Mouse (Mus musculus) neural tube, embryonic 15.5 days (tissue): ENCODE results near the gene Sept6. TPM values are rescaled to one million over a fixed set of nuclear protein-coding genes. Genes with fewer than 3 reads are reported as not detected.
A peak's percentile ranks its signal among the peaks of the same experiment; 100 is the strongest.

Experiments used
- ATAC-seq: fragments of 200-750 bp; cut with Nextera tagmentation; 2 replicates; pipeline ENCODE4 v1.8.0; 2017; ENCODE audit warnings: mild to moderate bottlenecking, moderate TSS enrichment, moderate library complexity; ENCODE audit not compliant: low FRiP score
- H3K27ac ChIP-seq: fragments of 300-500 bp; sonication (generic); replicated peaks from 2 replicates; pipeline ENCODE4 v1.5.1; 2015; ENCODE audit warnings: mild to moderate bottlenecking, inconsistent platforms
- H3K27me3 ChIP-seq: fragments of 300-500 bp; sonication (generic); replicated peaks from 2 replicates; pipeline ENCODE4 v1.6.1; 2015; ENCODE audit warnings: inconsistent platforms
- H3K36me3 ChIP-seq: fragments of 300-500 bp; sonication (generic); 2 replicates; pipeline ENCODE4 v1.6.1; 2015; ENCODE audit warnings: inconsistent platforms
- H3K4me1 ChIP-seq: fragments of 300-500 bp; sonication (generic); 2 replicates; pipeline ENCODE4 v1.6.1; 2015; ENCODE audit warnings: inconsistent platforms
- H3K4me2 ChIP-seq: fragments of 300-500 bp; sonication (generic); 2 replicates; pipeline ENCODE4 v1.6.1; 2015; ENCODE audit warnings: inconsistent platforms, mild to moderate bottlenecking, moderate library complexity
- H3K4me3 ChIP-seq: fragments of 300-500 bp; sonication (generic); replicated peaks from 2 replicates; pipeline ENCODE4 v1.5.1; 2015; ENCODE audit warnings: mild to moderate bottlenecking, inconsistent platforms
- H3K9ac ChIP-seq: fragments of 300-500 bp; sonication (generic); replicated peaks from 2 replicates; pipeline ENCODE4 v1.6.1; 2015; ENCODE audit warnings: mild to moderate bottlenecking, inconsistent platforms
- H3K9me3 ChIP-seq: fragments of 300-500 bp; sonication (generic); replicated peaks from 2 replicates; pipeline ENCODE4 v1.6.1; 2016; ENCODE audit warnings: inconsistent platforms
- WGBS: fragments of 180-500 bp; shearing (Covaris S2); methylation state at CpG from one replicate; pipeline ENCODE4 v1.1.7; 2015; ENCODE audit warnings: mixed read lengths; 5-methylcytosine and 5-hydroxymethylcytosine counted together
- polyA plus RNA-seq: library from polyadenylated mRNA; unstranded; fragments of >200 nt; fragmentation: Nextera tagmentation; extraction: Ambion mirVana; gene quantifications from 2 replicates; pipeline ENCODE4 v1.2.1, GENCODE M21; 2015

The Sept6 gene
- polyA plus RNA-seq, result 72.2 TPM in 2 replicates

- no peaks in the 10 kb centered on the region for H3K36me3 ChIP-seq
- no peak within 1 kb of the TSS for H3K4me3 ChIP-seq
- no peak within 1 kb of the TSS for H3K4me2 ChIP-seq
- no peaks in the 10 kb centered on the region for H3K27me3 ChIP-seq
- no peaks in the 10 kb centered on the region for H3K9me3 ChIP-seq
- 92% methylated on average over 2 of the region's 2 CpGs for WGBS
- H3K4me1 ChIP-seq, result peaks cover 14% of the 10 kb centered on the region
- H3K9ac ChIP-seq, result no peak within 1 kb of the TSS
- ATAC-seq, result no peak
- H3K27ac ChIP-seq, result no peak within 1 kb of the TSS
Observed at GRCm38 (mm10) chrX:36991694-36992093, at the start of gene Sept6. TSS of gene Sept6 (minus strand) at chrX:36991794.

DNA sequence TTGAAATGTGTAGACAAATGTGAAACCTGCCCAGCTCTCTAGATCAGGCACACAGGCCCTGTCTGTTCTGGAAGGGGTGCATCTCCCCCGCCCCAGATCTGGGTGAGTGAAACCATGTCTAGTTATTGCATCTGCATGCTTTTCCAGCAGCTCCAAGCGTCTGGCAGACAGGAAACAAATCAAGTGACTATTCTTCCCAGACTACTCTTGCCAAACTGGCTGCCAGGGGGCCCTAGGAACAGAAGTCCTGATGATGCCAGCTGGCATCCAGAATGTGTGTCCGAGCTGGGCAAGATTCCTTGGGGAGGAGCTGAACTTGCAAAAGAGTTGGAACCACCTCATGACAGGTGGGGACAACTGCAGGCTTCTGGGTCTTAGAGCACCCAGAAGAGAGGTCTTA, 36.8 kb upstream of the Sept6 start:
- Histone ChIP-seq H3K4me3 (no peak overlapping the region), H3K27me3 (no peaks in the 10 kb centered on the region), H3K27ac (no peak overlapping the region), H3K9ac (no peak overlapping the region), H3K9me3 (no peaks in the 10 kb centered on the region), H3K4me1 (no peaks in the 10 kb centered on the region), H3K36me3 (no peaks in the 10 kb centered on the region), H3K4me2 (no peak overlapping the region)
- ATAC-seq, result no peak
- 54% methylated on average over 3 of the region's 3 CpGs for WGBS

GRCm38 (mm10) chrX:37023652-37024309, 32.2 kb upstream of the Sept6 start:
- Histone ChIP-seq H3K9ac (no peak overlapping the region), H3K27me3 (no peaks in the 10 kb centered on the region), H3K9me3 (no peaks in the 10 kb centered on the region), H3K27ac (no peak overlapping the region), H3K36me3 (no peaks in the 10 kb centered on the region), H3K4me3 (no peak overlapping the region), H3K4me2 (no peak overlapping the region), H3K4me1 (no peaks in the 10 kb centered on the region)
- 77% methylated on average over 10 of the region's 10 CpGs for WGBS
- no peak for ATAC-seq

DNA sequence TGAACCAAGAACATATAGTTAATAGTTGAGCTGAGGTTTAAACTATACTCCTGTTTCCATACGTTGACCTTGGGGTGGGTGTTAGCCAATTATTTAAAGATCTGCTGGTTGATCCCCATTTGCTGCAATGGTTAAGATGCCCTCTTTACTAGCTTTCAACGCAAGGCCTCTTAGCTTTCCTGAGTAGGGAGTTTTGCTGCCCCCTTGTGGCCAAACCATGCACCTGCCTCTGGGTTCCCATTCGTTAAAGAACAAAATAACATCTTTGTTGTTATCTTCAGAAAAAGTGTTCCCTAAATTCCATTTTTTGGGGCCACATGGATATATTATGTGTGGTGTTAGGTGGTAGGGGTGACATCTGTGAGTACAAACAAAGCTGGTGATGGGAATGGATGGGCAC, 31.1 kb upstream of the Sept6 start:
- Histone ChIP-seq H3K9me3 (no peaks in the 10 kb centered on the region), H3K4me1 (no peaks in the 10 kb centered on the region), H3K9ac (no peak overlapping the region), H3K27ac (no peak overlapping the region), H3K4me2 (no peak overlapping the region), H3K27me3 (no peaks in the 10 kb centered on the region), H3K36me3 (no peaks in the 10 kb centered on the region), H3K4me3 (no peak overlapping the region)
- ATAC-seq, result no peak
- 16% methylated on average over 3 of the region's 3 CpGs for WGBS

DNA sequence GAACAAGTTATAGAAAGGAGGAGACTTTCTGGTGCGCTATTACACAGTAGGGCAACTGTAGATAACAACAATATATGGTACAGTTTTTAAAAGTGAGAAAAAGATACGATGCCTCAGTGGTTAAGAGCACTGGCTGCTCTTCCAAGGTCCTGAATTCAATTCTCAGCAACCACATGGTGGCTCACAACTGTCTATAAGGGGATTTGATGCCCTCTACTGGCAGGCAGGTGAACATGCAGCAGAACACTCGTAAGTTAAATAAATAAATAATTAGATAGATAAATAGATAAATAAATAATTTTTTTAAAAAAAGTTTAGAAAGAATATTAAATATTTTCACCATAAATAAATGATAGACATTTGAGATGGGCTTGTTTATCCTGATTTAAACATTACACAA, 27.5 kb upstream of the Sept6 start:
- 63% methylated on average over 3 of the region's 3 CpGs for WGBS

GRCm38 (mm10) chrX:37018150-37018654, 26.6 kb upstream of the Sept6 start:
- whole genome bisulfite sequencing, result 91% methylated on average over 9 of the region's 9 CpGs
- Histone ChIP-seq H3K4me1 (no peaks in the 10 kb centered on the region), H3K9me3 (no peaks in the 10 kb centered on the region), H3K9ac (no peak overlapping the region), H3K27me3 (no peaks in the 10 kb centered on the region), H3K36me3 (no peaks in the 10 kb centered on the region), H3K4me2 (no peak overlapping the region), H3K4me3 (no peak overlapping the region), H3K27ac (no peak overlapping the region)
- no peak for ATAC-seq

More for the DNA sequence above, 27.5 kb upstream of the Sept6 start:
- Histone ChIP-seq H3K27ac (no peak overlapping the region), H3K27me3 (no peaks in the 10 kb centered on the region), H3K36me3 (no peaks in the 10 kb centered on the region), H3K4me3 (no peak overlapping the region), H3K4me2 (no peak overlapping the region), H3K9me3 (no peaks in the 10 kb centered on the region), H3K9ac (no peak overlapping the region), H3K4me1 (no peaks in the 10 kb centered on the region)
- no peak for ATAC-seq

GRCm38 (mm10) chrX:37013870-37014269, 22.3 kb upstream of the Sept6 start:
- WGBS, result 72% methylated on average over 5 of the region's 5 CpGs
- no peaks in the 10 kb centered on the region for H3K9me3 ChIP-seq
- H3K4me3 ChIP-seq, result no peak overlapping the region
- no peaks in the 10 kb centered on the region for H3K4me1 ChIP-seq
- H3K4me2 ChIP-seq, result no peak overlapping the region
- no peak for ATAC-seq
- H3K9ac ChIP-seq, result no peak overlapping the region
- no peaks in the 10 kb centered on the region for H3K36me3 ChIP-seq
- no peak overlapping the region for H3K27ac ChIP-seq
- H3K27me3 ChIP-seq, result no peaks in the 10 kb centered on the region

GRCm38 (mm10) chrX:36991039-36991438, 555 bp downstream of the Sept6 start:
- Histone ChIP-seq H3K27ac (no peak overlapping the region), H3K4me1 (peaks cover 17% of the 10 kb centered on the region), H3K9me3 (no peaks in the 10 kb centered on the region), H3K4me3 (no peak overlapping the region), H3K4me2 (no peak overlapping the region), H3K27me3 (no peaks in the 10 kb centered on the region), H3K9ac (no peak overlapping the region), H3K36me3 (no peaks in the 10 kb centered on the region)
- 84% methylated on average over 4 of the region's 4 CpGs for WGBS
- no peak for ATAC-seq

GRCm38 (mm10) chrX:36989752-36990404, 1.7 kb downstream of the Sept6 start:
- Histone ChIP-seq H3K36me3 (no peaks in the 10 kb centered on the region), H3K4me3 (peak overlapping the region; percentile 57), H3K9ac (peak overlapping the region; percentile 65; the same call in 1 of the 2 replicates), H3K27me3 (no peaks in the 10 kb centered on the region), H3K27ac (peak overlapping the region; percentile 82), H3K4me2 (peak overlapping the region; percentile 61), H3K9me3 (no peaks in the 10 kb centered on the region), H3K4me1 (peaks cover 21% of the 10 kb centered on the region)
- peak; percentile 48; the same call in 1 of the 2 replicates for ATAC-seq
- WGBS, result 18% methylated on average over 7 of the region's 11 CpGs

DNA sequence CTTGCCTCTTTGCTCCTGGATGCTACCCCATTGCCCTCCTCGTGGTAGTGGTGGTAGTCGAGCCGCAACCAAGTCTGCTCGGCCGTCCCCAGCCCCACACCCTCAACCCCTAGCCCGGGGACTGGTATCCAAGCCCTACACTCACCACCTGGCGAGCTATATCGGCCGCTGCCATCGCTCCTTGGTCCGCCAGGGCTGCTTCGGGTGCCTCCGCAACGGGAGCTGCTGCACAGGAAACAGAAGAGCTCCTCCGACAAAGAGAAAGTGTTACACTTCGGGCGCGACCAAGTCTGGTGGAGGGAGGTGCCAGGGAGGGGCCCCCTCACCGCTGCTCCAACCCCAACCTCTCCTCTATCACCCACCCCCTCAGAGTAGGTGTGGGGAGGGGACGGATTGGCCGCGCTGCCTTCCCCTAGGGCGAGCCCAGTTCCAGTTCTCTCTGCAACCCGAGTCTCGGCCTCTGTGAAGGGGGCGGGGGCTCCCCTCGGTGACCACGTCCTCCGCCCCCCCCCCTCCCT, 2.3 kb downstream of the Sept6 start:
- 13% methylated on average over 24 of the region's 29 CpGs for WGBS
- peak; percentile 92 for ATAC-seq

DNA sequence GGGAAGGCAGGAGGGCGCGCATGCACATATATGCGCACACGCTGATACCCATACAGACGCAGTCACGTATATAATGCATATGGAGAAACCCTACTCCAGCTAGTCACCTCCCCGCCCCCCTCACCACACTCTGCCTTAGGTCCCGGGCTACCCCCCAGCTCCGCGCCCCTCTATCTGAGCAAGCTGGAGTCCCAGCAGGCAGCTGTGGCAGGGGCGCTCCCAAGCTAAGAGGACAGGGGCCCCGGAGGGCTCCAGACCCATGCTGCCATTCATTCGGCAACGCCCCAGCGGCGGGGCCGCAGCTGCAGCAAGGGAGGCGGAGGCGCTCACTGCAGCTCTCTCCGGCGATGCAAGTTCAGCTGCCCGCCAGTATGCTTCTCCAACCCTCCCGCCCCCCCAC, 2.8 kb downstream of the Sept6 start:
- Histone ChIP-seq H3K4me2 (peak overlapping the region; percentile 61), H3K9ac (peak overlapping the region; percentile 65), H3K4me1 (peaks cover 31% of the 10 kb centered on the region), H3K27ac (peak overlapping the region; percentile 82), H3K36me3 (no peaks in the 10 kb centered on the region), H3K9me3 (no peaks in the 10 kb centered on the region), H3K4me3 (peak overlapping the region; percentile 57), H3K27me3 (no peaks in the 10 kb centered on the region)
- peak; percentile 69 for ATAC-seq
- WGBS, result 33% methylated on average over 15 of the region's 23 CpGs

More for the DNA sequence above, 2.3 kb downstream of the Sept6 start:
- Histone ChIP-seq H3K36me3 (no peaks in the 10 kb centered on the region), H3K4me1 (peaks cover 25% of the 10 kb centered on the region), H3K9ac (peak overlapping the region; percentile 65), H3K27ac (peak overlapping the region; percentile 82), H3K27me3 (no peaks in the 10 kb centered on the region), H3K4me3 (peak overlapping the region; percentile 57), H3K4me2 (peak overlapping the region; percentile 61), H3K9me3 (no peaks in the 10 kb centered on the region)

DNA sequence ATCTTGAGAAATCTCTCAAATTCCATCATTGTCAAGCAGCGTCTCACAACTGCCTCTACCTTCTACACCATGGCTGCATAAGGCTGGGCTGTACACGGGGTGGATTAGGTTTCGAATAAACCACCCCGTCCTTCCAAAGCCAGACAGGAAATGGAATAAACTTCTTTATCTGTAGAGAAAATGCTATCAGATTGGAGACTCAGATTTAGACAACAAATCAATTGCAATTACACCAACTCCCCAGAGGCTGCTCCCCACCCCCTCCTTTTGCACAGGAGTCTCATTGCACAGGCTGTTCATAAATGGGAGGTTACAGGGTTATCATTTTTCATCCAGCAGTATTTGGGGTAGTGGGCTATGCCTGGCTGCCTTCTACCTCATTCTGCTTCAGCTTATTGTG, 3.7 kb downstream of the Sept6 start:
- H3K9ac ChIP-seq, result no peak overlapping the region; the same call in 1 of the 2 replicates
- H3K36me3 ChIP-seq, result no peaks in the 10 kb centered on the region
- no peaks in the 10 kb centered on the region for H3K27me3 ChIP-seq
- H3K4me3 ChIP-seq, result peak overlapping the region; percentile 57
- peak overlapping the region; percentile 61 for H3K4me2 ChIP-seq
- peaks cover 39% of the 10 kb centered on the region for H3K4me1 ChIP-seq
- H3K27ac ChIP-seq, result no peak overlapping the region
- no peaks in the 10 kb centered on the region for H3K9me3 ChIP-seq
- no peak for ATAC-seq
- WGBS, result 66% methylated on average over 4 of the region's 4 CpGs
